Mouse (Mus musculus) heart, embryonic 10.5 days (tissue): ENCODE results near the gene Kcnh7. TPM values are rescaled to one million over a fixed set of nuclear protein-coding genes. Genes with fewer than 3 reads are reported as not detected.
A peak's percentile ranks its signal among the peaks of the same experiment; 100 is the strongest.

Experiments
- DNase-seq: peaks from one replicate; pipeline ENCODE4 v3.0.0-alpha.2; 2017; ENCODE audit warnings: low spot score
- H3K27ac ChIP-seq: fragments of 300-500 bp; sonication (generic); 2 replicates; pipeline ENCODE4 v1.5.1; 2016; ENCODE audit warnings: mild to moderate bottlenecking
- H3K27me3 ChIP-seq: fragments of 300-500 bp; sonication (generic); 2 replicates; pipeline ENCODE4 v1.6.1; 2016; ENCODE audit warnings: mild to moderate bottlenecking; ENCODE audit not compliant: poor library complexity, insufficient read depth, severe bottlenecking
- H3K36me3 ChIP-seq: fragments of 300-500 bp; sonication (generic); 2 replicates; pipeline ENCODE4 v1.6.1; 2016; ENCODE audit warnings: mild to moderate bottlenecking, moderate library complexity
- H3K4me1 ChIP-seq: fragments of 300-500 bp; sonication (generic); 2 replicates; pipeline ENCODE4 v1.6.1; 2016; ENCODE audit warnings: mild to moderate bottlenecking
- H3K4me3 ChIP-seq: fragments of 300-500 bp; sonication (generic); 2 replicates; pipeline ENCODE4 v1.5.1; 2016; ENCODE audit warnings: mild to moderate bottlenecking, moderate library complexity
- H3K9me3 ChIP-seq: fragments of 300-500 bp; sonication (generic); 2 replicates; pipeline ENCODE4 v1.6.1; 2016; ENCODE audit warnings: mild to moderate bottlenecking, moderate library complexity
- WGBS: fragments of 180-500 bp; shearing (Covaris S2); methylation state at CpG from one replicate; pipeline ENCODE4 v1.1.7; 2016; 5-methylcytosine and 5-hydroxymethylcytosine counted together
- polyA plus RNA-seq: library from polyadenylated mRNA; unstranded; fragments of >200 nt; fragmentation: Nextera tagmentation; extraction: Ambion mirVana; gene quantifications from 2 replicates; pipeline ENCODE4 v1.2.1, GENCODE M21; 2016

The Kcnh7 gene
- polyA plus RNA-seq, 1 experiment from 2014 or later: 6.5 TPM

DNA sequence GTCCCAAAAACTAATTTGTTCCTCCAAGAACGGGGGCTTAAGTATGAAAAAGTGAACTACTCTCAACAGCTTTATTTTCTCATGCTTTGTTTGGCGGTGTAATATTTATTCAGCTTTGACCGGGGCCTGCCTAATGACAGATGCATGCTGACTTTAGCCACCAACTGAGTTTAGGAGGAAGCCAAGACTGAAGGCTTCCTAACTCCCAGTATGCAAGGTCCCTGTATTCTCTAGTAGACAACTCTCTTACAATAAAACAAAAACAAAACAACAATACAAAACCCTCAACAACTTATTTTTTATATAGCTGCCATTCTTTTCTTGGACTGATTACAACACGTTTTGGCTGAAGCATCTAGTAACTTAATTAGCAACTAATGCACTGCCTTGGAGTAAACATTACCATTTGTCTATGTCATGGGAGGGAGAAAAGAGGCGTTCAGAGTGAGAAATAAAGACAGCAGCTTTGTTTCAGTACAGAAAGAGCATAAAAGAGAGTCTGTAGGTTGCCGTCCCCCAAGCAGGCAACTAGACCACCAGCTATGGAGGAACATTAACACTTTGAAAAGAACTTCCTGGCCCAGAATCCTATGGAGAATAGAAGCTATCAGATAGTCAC, 537.3 kb downstream of the Kcnh7 start:
- Histone ChIP-seq H3K27ac (peak overlapping the region; percentile 87), H3K27me3 (no peaks in the 10 kb centered on the region), H3K4me1 (peaks cover 10% of the 10 kb centered on the region; the same call in 1 of the 2 replicates), H3K36me3 (no peaks in the 10 kb centered on the region), H3K9me3 (no peaks in the 10 kb centered on the region), H3K4me3 (peak overlapping the region; percentile 66)
- no peak for DNase-seq
- 30% methylated on average over 6 of the region's 6 CpGs for WGBS

DNA sequence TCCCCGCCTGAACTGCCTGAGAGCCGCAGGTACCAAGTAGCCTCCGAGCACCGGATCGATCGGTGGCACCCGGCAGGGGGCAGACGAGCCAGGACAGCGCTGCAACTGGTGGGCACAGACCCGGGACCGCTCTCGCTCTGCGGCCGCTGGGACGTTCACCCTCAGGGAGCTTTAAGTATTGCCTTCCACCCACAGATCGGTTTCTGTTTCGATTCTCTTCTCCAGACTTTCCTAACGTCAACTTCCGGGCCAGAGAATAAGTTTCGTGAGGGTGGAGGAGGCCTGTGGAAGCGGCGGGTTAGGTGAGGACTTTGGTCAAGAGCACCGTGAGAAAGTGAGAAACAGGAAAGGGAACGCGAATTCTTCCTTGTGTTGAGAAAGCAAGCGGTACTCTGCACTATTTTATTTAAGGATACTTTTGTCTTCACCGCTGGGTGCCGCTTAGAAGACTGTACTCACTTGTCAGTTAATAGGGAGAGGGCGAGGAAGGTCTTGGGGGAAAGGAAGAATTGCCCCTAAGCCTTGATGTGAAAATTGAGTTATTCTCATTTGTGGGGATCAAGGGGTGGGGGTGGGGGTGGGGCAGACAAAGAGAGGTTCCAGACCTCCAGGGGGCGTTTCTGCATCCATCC, 538.0 kb downstream of the Kcnh7 start, which contains the start of gene Ifih1:
Gene Ifih1, minus strand, starts transcription at position 242 of the 632 bp plus-strand sequence.
- H3K36me3 ChIP-seq: no peaks in the 10 kb centered on the region
- H3K4me3 ChIP-seq: peak within 1 kb of the TSS; percentile 66
- under 1% methylated on average over 30 of the region's 30 CpGs for WGBS
- H3K9me3 ChIP-seq: no peaks in the 10 kb centered on the region
- peaks cover 10% of the 10 kb centered on the region; the same call in 1 of the 2 replicates for H3K4me1 ChIP-seq
- DNase-seq: peak; percentile 90
- H3K27ac ChIP-seq: peak within 1 kb of the TSS; percentile 87
- no peaks in the 10 kb centered on the region for H3K27me3 ChIP-seq

DNA sequence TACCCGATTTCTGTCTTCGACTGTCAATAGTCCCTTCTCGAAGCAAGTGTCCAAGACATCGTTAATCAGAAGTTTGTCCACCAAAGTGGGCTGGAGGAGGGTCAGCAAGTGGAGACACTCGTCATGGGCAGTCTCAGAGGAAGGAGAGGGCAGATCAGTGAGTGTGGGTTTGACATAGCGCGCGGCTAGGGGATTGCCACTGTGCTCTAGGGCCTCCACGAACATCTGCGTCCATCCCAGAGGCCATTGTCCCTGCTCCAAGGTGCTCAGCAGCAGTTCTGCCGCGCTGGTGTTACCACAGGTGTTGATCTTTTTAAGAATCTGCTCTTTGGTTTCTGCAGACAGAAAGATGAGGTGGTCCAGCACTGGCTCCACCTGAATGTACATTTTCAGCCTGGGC, 538.6 kb downstream of the Kcnh7 start:
- Histone ChIP-seq H3K4me3 (peak overlapping the region; percentile 66), H3K4me1 (peaks cover 10% of the 10 kb centered on the region; the same call in 1 of the 2 replicates), H3K27ac (peak overlapping the region; percentile 87), H3K9me3 (no peaks in the 10 kb centered on the region), H3K27me3 (no peaks in the 10 kb centered on the region), H3K36me3 (no peaks in the 10 kb centered on the region)
- 30% methylated on average over 12 of the region's 12 CpGs for WGBS
- DNase-seq: no peak

DNA sequence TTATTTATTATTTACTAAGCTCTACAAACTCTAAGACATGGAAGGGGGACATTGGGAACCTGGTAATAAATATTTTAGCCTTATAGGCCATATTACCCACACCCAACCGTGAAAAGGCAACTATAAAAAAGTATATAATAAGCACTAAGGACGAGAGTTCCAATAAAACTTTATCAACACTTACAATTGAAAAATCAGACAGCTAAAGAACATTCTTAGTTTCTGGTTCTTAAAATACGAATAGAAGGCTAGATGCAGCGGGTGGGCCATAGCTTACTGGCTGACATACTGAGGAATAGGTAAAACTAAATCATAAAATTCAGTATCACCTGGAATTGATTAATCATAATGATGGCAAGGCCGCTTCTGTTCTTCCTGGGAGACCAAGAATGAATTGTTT, 539.2 kb downstream of the Kcnh7 start:
- Histone ChIP-seq H3K4me3 (no peak overlapping the region), H3K9me3 (no peaks in the 10 kb centered on the region), H3K27ac (no peak overlapping the region), H3K27me3 (no peaks in the 10 kb centered on the region), H3K4me1 (peaks cover 10% of the 10 kb centered on the region; the same call in 1 of the 2 replicates), H3K36me3 (no peaks in the 10 kb centered on the region)
- no peak for DNase-seq
- 84% methylated on average over 5 of the region's 5 CpGs for WGBS
